Mouse (Mus musculus) myocyte (in vitro differentiated cells): ENCODE measurements at regions not wholly inside any gene's neighbourhood (a gene's known extent, or its start where the extent isn't known, plus 50 kb on each side); places are given as distances from the start of the nearest gene placed in this dataset.

ENCODE experiments used
- MAX ChIP-seq: IDR thresholded peaks from one replicate; pipeline ENCODE4 v1.6.1; 2011; ENCODE audit warnings: low read depth, mild to moderate bottlenecking, control low read depth
- MYOG ChIP-seq, 3 experiments: IDR thresholded peaks; one replicate each; pipeline ENCODE4 v1.6.1; 2011; ENCODE audit warnings: control low read depth in 2 of 3, low read depth in 2 of 3, mild to moderate bottlenecking in 2 of 3; ENCODE audit not compliant: insufficient read length in 2 of 3, control insufficient read depth in 1 of 3, insufficient read depth in 1 of 3
- POLR2A ChIP-seq: IDR thresholded peaks from one replicate; pipeline ENCODE4 v1.6.1; 2011; ENCODE audit warnings: low read depth, mild to moderate bottlenecking, control low read depth, moderate library complexity; ENCODE audit not compliant: insufficient read length
- POLR2AphosphoS2 ChIP-seq: IDR thresholded peaks from one replicate; pipeline ENCODE4 v1.6.1; 2011; ENCODE audit warnings: low read depth, control low read depth; ENCODE audit not compliant: insufficient read length
- REST ChIP-seq: IDR thresholded peaks from one replicate; pipeline ENCODE4 v1.6.1; 2011; ENCODE audit warnings: mild to moderate bottlenecking, control low read depth, moderate library complexity; ENCODE audit not compliant: insufficient read depth, insufficient read length
- TCF12 ChIP-seq: IDR thresholded peaks from one replicate; pipeline ENCODE4 v1.6.1; 2011; ENCODE audit warnings: mild to moderate bottlenecking, control low read depth; ENCODE audit not compliant: poor library complexity, insufficient read depth, severe bottlenecking
- USF1 ChIP-seq: IDR thresholded peaks from one replicate; pipeline ENCODE4 v1.6.1; 2011; ENCODE audit warnings: low read depth, mild to moderate bottlenecking, control low read depth, moderate library complexity

GRCm38 (mm10) chr2:9352190-9352589, 528.9 kb upstream of the 4930412O13Rik start:
- TF ChIP-seq USF1 = no peak
- TF ChIP-seq POLR2A = no peak
- no peak for TF ChIP-seq MAX
- TF ChIP-seq REST = no peak
- TF ChIP-seq POLR2AphosphoS2 = no peak
- TF ChIP-seq TCF12 = no peak
- no peak for TF ChIP-seq MYOG (IDR thresholded peaks at IDR 0.05; ENCODE audit: control insufficient read depth in 1 of 3, insufficient read depth in 1 of 3, insufficient read length in 2 of 3, low read depth in 2 of 3)
